Mouse (Mus musculus): Measurements from ENCODE around the gene Snd1.

GRCm38 (mm10) chr6:28756306-28757018, 281.5 kb downstream of the Snd1 start:
- TF ChIP-seq CTCF (IDR thresholded peaks at IDR 0.05; ENCODE audit: low read depth, low read length), result no peak
- TF ChIP-seq GATA1 (IDR thresholded peaks at IDR 0.05; ENCODE audit: borderline replicate concordance, low read length), result no peak
- no peak for TF ChIP-seq GATA2 (IDR thresholded peaks at IDR 0.05; ENCODE audit: borderline replicate concordance, low read depth, low read length)
- TF ChIP-seq TAL1 (conservative IDR thresholded peaks at IDR 0.05; ENCODE audit: low read depth, low read length), result no peak
- no peak for TF ChIP-seq POLR2AphosphoS5 (IDR thresholded peaks at IDR 0.05; ENCODE audit: insufficient replicate concordance, low read depth, low read length)

Data from G1E (cell line).